Mouse (Mus musculus) adrenal gland (tissue): Measurements from ENCODE around the gene BC035044.
"Not testable (repeated sequence)": the region's sequence is repeated elsewhere in the genome, so short reads cannot be mapped to it uniquely, and the experiment has no call there.

Experiments used
- intact Hi-C: fragments of 180-260 bp; cut with DNase I; formaldehyde crosslinking; loops from one replicate; pipeline ENCODE4 v1.15.1; 2025

Gene BC035044

GRCm38 (mm10) chr6:128836955-128837334 lies 54.0 kb downstream of the BC035044 start:
- intact Hi-C loops: no loop called here

GRCm38 (mm10) chr6:128836191-128836954 lies 54.6 kb downstream of the BC035044 start:
- intact Hi-C loops: no loop called here

- intact Hi-C loops: no loop called here
Observed at GRCm38 (mm10) chr6:128835571-128835970, 55.4 kb downstream of the BC035044 start.

GRCm38 (mm10) chr6:128833046-128833445 lies 57.9 kb downstream of the BC035044 start:
- intact Hi-C loops: no loop called here

- intact Hi-C loops: no loop called here
Observed at GRCm38 (mm10) chr6:128829837-128830236, 61.1 kb downstream of the BC035044 start.

- intact Hi-C loops: no loop called here
Observed at GRCm38 (mm10) chr6:128826781-128827180, 64.1 kb downstream of the BC035044 start.

- intact Hi-C loops: no loop called here
Observed at GRCm38 (mm10) chr6:128826132-128826531, 64.8 kb downstream of the BC035044 start, which contains the start of the genes Gm44511 and Klrb1b. TSS of gene Gm44511 (minus strand) at chr6:128826315. TSS of gene Klrb1b (minus strand) at chr6:128826331.

GRCm38 (mm10) chr6:128818083-128818802 lies 72.7 kb downstream of the BC035044 start:
- intact Hi-C loops: no loop called here

GRCm38 (mm10) chr6:128808532-128808931 lies 82.4 kb downstream of the BC035044 start:
- intact Hi-C loops: no loop called here

- intact Hi-C loops: no loop called here
Observed at GRCm38 (mm10) chr6:128807021-128807420, 83.9 kb downstream of the BC035044 start.

GRCm38 (mm10) chr6:128804823-128805640 lies 85.9 kb downstream of the BC035044 start:
- intact Hi-C loops: not testable (repeated sequence)

GRCm38 (mm10) chr6:128802999-128803857 lies 87.7 kb downstream of the BC035044 start:
- intact Hi-C loops: loop anchor here (2.0 kb wide), 1 partner anchor 36 kb away; no protein-coding TSS in a partner anchor

GRCm38 (mm10) chr6:128802557-128802956 lies 88.4 kb downstream of the BC035044 start:
- intact Hi-C loops: loop anchor here (2.0 kb wide), 1 partner anchor 36 kb away; no protein-coding TSS in a partner anchor

GRCm38 (mm10) chr6:128800696-128801095 lies 90.2 kb downstream of the BC035044 start:
- intact Hi-C loops: not testable (repeated sequence)

GRCm38 (mm10) chr6:128799896-128800270 lies 91.0 kb downstream of the BC035044 start:
- intact Hi-C loops: no loop called here

- intact Hi-C loops: not testable (repeated sequence)
Observed at GRCm38 (mm10) chr6:128799144-128799895, 91.6 kb downstream of the BC035044 start.
